Mouse (Mus musculus) midbrain, embryonic 14.5 days (tissue): ENCODE data around the gene RPS10-NUDT3. TPM values are rescaled to one million over a fixed set of nuclear protein-coding genes. Genes with fewer than 3 reads are reported as not detected.
A peak's percentile ranks its signal among the peaks of the same experiment; 100 is the strongest.

ENCODE experiments used
- ATAC-seq: fragments of 200-750 bp; cut with Nextera tagmentation; 2 replicates; pipeline ENCODE4 v1.8.0; 2017; ENCODE audit warnings: moderate number of reproducible peaks, moderate library complexity; ENCODE audit not compliant: low FRiP score, low TSS enrichment
- DNase-seq: peaks from one replicate; pipeline ENCODE4 v3.0.0-alpha.2; 2015
- H3K27ac ChIP-seq: fragments of 300-500 bp; sonication (generic); replicated peaks from 2 replicates; pipeline ENCODE4 v1.5.1; 2014; ENCODE audit warnings: mild to moderate bottlenecking, low read depth, low read length, moderate library complexity
- H3K27me3 ChIP-seq: fragments of 300-500 bp; sonication (generic); 2 replicates; pipeline ENCODE4 v1.6.1; 2014; ENCODE audit warnings: low read length, control low read depth, mixed read lengths; ENCODE audit not compliant: control insufficient read depth, insufficient read depth
- H3K36me3 ChIP-seq: fragments of 300-500 bp; sonication (generic); 2 replicates; pipeline ENCODE4 v1.6.1; 2014; ENCODE audit warnings: low read length, control low read depth; ENCODE audit not compliant: control insufficient read depth, insufficient read depth
- H3K4me1 ChIP-seq: fragments of 300-500 bp; sonication (generic); 2 replicates; pipeline ENCODE4 v1.6.1; 2014; ENCODE audit warnings: mild to moderate bottlenecking, antibody characterized with exemption, low read length, control low read depth; ENCODE audit not compliant: control insufficient read depth, insufficient read depth
- H3K4me2 ChIP-seq: fragments of 300-500 bp; sonication (generic); 2 replicates; pipeline ENCODE4 v1.6.1; 2014; ENCODE audit warnings: mild to moderate bottlenecking, low read length, moderate library complexity
- H3K4me3 ChIP-seq: fragments of 300-500 bp; sonication (generic); replicated peaks from 2 replicates; pipeline ENCODE4 v1.5.1; 2014; ENCODE audit warnings: low read depth, low read length
- H3K9ac ChIP-seq: fragments of 300-500 bp; sonication (generic); replicated peaks from 2 replicates; pipeline ENCODE4 v1.6.1; 2014; ENCODE audit warnings: mild to moderate bottlenecking, low read length, moderate library complexity
- H3K9me3 ChIP-seq: fragments of 300-500 bp; sonication (generic); 2 replicates; pipeline ENCODE4 v1.6.1; 2016; ENCODE audit warnings: low read length, control low read depth, mixed read lengths; ENCODE audit not compliant: control insufficient read depth
- WGBS: fragments of 180-500 bp; shearing (Covaris S2); extraction: QIAGEN DNeasy Blood & Tissue Kit; methylation state at CpG from one replicate; pipeline ENCODE4 v1.1.7; 2014; 5-methylcytosine and 5-hydroxymethylcytosine counted together
- polyA plus RNA-seq: library from polyadenylated mRNA; unstranded; fragments of >200 nt; fragmentation: Nextera tagmentation; extraction: Ambion mirVana; gene quantifications from 2 replicates; pipeline ENCODE4 v1.2.1, GENCODE M21; 2014

The RPS10-NUDT3 gene
- polyA plus RNA-seq, 1 experiment from 2014 or later: not detected

GRCm38 (mm10) chr17:27578487-27578886 is 56.5 kb downstream of the RPS10-NUDT3 start:
- Histone ChIP-seq H3K4me2 (no peak overlapping the region), H3K27ac (no peak overlapping the region), H3K27me3 (no peaks in the 10 kb centered on the region), H3K9me3 (no peaks in the 10 kb centered on the region), H3K4me3 (no peak overlapping the region), H3K9ac (no peak overlapping the region), H3K4me1 (no peaks in the 10 kb centered on the region), H3K36me3 (peaks cover 75% of the 10 kb centered on the region)
- 91% methylated on average over 10 of the region's 10 CpGs for WGBS
- ATAC-seq (no peak), DNase-seq (no peak)

GRCm38 (mm10) chr17:27577468-27577867 is 57.6 kb downstream of the RPS10-NUDT3 start:
- Histone ChIP-seq H3K27me3 (no peaks in the 10 kb centered on the region), H3K9ac (no peak overlapping the region), H3K4me2 (no peak overlapping the region), H3K9me3 (no peaks in the 10 kb centered on the region), H3K36me3 (peaks cover 66% of the 10 kb centered on the region), H3K4me3 (no peak overlapping the region), H3K27ac (no peak overlapping the region), H3K4me1 (no peaks in the 10 kb centered on the region)
- no peak for ATAC-seq
- no peak for DNase-seq
- WGBS: 77% methylated on average over 6 of the region's 6 CpGs

GRCm38 (mm10) chr17:27576056-27576455 is 59.0 kb downstream of the RPS10-NUDT3 start:
- H3K4me1 ChIP-seq: no peaks in the 10 kb centered on the region
- H3K27me3 ChIP-seq: no peaks in the 10 kb centered on the region
- ATAC-seq: no peak
- H3K4me2 ChIP-seq: no peak overlapping the region
- H3K9ac ChIP-seq: no peak overlapping the region
- DNase-seq: no peak
- no peak overlapping the region for H3K4me3 ChIP-seq
- H3K27ac ChIP-seq: no peak overlapping the region
- no peaks in the 10 kb centered on the region for H3K9me3 ChIP-seq
- peaks cover 53% of the 10 kb centered on the region for H3K36me3 ChIP-seq
- 93% methylated on average over 7 of the region's 7 CpGs for WGBS

DNA sequence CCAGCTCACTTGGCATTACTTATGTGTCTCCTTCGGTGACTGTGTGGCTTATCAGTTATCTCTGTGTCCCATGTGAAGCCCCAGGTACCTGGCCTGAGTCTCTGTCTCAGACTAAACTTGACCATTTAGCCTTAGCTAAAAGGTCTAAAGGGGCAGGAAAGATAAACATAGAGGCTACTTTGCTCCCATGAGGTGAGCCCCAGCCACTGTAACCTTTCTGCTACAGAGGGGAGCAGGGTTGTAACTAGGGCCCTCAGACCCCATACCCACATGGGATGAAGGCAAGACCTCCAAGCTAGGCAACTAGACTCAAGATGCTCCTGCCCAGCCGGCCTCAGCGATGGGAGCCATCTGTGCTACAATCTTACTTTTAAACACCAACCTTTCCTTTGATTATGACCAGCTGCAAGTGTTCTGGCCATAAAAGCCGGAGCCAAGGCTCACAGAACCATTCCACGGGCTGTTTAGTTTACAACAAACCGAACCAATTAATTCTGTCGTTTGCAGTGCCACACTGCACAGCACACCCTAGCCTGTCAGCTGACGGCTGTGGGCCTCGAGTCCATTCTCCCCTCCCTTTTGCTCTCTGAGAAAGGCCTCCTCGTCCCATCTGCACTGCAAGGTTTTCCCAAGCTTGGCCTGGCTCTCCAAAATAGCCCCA is 59.8 kb downstream of the RPS10-NUDT3 start:
- WGBS: 90% methylated on average over 10 of the region's 10 CpGs
- H3K27me3 ChIP-seq: no peaks in the 10 kb centered on the region
- peaks cover 45% of the 10 kb centered on the region for H3K36me3 ChIP-seq
- H3K4me1 ChIP-seq: no peaks in the 10 kb centered on the region
- no peak overlapping the region for H3K4me3 ChIP-seq
- H3K27ac ChIP-seq: no peak overlapping the region
- DNase-seq (no peak), ATAC-seq (no peak)
- no peak overlapping the region for H3K4me2 ChIP-seq
- no peak overlapping the region for H3K9ac ChIP-seq
- H3K9me3 ChIP-seq: no peaks in the 10 kb centered on the region

DNA sequence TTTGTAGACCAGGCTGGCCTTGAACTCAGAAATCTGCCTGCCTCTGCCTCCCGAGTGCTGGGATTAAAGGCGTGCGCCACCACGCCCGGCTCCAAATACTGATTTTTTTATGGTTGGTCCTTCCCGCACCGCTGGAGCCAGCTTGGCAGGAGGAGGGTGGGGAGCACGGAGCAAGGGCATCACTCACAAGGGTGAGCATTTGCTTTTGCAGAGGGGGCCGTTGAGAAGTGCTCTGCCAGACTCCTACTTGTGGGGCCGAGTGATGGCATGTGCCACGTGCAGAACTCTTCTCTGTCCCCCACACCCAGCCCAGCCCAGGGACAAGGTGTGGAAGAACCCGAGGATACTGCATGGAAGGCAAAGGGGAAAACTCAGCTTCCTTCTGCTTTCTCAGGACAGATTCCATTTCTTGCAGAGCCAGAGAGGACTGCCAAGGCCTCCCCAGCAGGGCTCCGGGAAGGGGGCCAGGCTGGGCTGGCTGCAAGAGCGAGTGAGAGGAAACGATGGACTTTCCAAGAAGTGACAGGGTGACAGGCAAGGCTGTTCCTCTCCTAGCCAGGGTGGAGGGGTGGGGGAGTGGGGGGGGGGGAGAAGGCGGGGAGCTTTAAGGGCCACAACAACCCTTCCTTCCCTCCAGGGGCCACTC is 60.4 kb downstream of the RPS10-NUDT3 start:
- Histone ChIP-seq H3K36me3 (peaks cover 39% of the 10 kb centered on the region), H3K4me1 (no peaks in the 10 kb centered on the region), H3K27me3 (no peaks in the 10 kb centered on the region), H3K4me2 (no peak overlapping the region), H3K27ac (no peak overlapping the region), H3K4me3 (no peak overlapping the region), H3K9me3 (no peaks in the 10 kb centered on the region), H3K9ac (no peak overlapping the region)
- ATAC-seq (no peak), DNase-seq (no peak)
- WGBS: 91% methylated on average over 16 of the region's 16 CpGs

DNA sequence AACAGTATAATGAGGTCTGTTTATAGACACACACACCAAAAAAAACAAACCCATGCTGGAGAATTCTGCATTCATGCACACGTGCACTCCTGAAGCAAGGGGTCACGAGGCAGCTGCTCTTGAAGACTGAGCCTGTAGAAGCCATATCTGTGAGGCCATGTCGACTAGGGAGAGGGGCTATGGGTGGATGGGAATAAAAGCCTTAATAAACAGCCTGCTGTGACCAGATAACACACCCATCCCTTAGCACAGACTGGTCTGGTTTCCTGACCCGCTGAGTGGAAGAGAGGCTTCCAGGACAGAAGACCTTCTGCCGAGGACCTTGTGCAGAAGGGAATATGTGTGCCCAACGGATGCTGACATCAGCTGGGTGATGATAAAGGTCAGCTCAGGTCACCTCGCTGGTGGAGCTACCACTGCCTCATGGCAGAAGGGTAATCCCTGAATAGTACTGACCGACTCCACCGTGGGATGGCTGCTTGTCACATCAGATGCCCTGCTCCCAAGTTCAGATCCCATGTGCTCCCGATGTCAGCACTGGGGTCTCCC is 61.2 kb downstream of the RPS10-NUDT3 start:
- no peak for DNase-seq
- no peaks in the 10 kb centered on the region for H3K27me3 ChIP-seq
- no peak overlapping the region for H3K9ac ChIP-seq
- H3K4me1 ChIP-seq: no peaks in the 10 kb centered on the region
- 91% methylated on average over 10 of the region's 10 CpGs for WGBS
- H3K36me3 ChIP-seq: peaks cover 38% of the 10 kb centered on the region
- H3K4me2 ChIP-seq: no peak overlapping the region
- no peak overlapping the region for H3K4me3 ChIP-seq
- no peak for ATAC-seq
- no peak overlapping the region for H3K27ac ChIP-seq
- H3K9me3 ChIP-seq: no peaks in the 10 kb centered on the region

DNA sequence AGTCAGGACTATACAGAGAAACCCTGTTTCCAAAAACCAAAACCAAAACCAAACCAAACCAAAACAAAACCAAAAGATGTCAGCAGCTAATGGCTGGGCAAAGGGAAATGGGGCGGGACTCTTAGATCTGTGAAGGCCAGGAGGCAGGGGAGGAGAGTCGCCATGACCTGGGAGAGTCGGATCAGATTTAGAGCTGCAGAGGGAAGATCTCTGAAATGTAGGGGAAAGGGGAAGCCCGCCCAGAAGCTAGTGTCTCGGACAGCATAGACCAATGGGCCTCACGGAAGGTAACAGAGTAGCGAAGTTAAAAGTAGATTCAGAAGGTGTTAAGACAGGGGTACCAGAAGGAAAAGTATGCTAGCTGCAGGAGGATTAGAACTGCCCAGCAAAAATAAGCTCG is 63.7 kb downstream of the RPS10-NUDT3 start:
- Histone ChIP-seq H3K9ac (no peak overlapping the region), H3K36me3 (peaks cover 23% of the 10 kb centered on the region), H3K27me3 (no peaks in the 10 kb centered on the region), H3K9me3 (no peaks in the 10 kb centered on the region), H3K4me3 (no peak overlapping the region), H3K4me2 (no peak overlapping the region), H3K4me1 (no peaks in the 10 kb centered on the region), H3K27ac (no peak overlapping the region)
- ATAC-seq (no peak), DNase-seq (no peak)
- WGBS: 78% methylated on average over 8 of the region's 8 CpGs

- WGBS: 93% methylated on average over 5 of the region's 5 CpGs
- no peaks in the 10 kb centered on the region for H3K27me3 ChIP-seq
Observed at GRCm38 (mm10) chr17:27568228-27568627, 66.8 kb downstream of the RPS10-NUDT3 start.

GRCm38 (mm10) chr17:27565942-27566267 is 69.1 kb downstream of the RPS10-NUDT3 start:
- DNase-seq (no peak), ATAC-seq (peak; percentile 41)
- no peaks in the 10 kb centered on the region for H3K27me3 ChIP-seq
- under 1% methylated on average over 13 of the region's 13 CpGs for WGBS
- peak overlapping the region; percentile 60 for H3K4me3 ChIP-seq
- H3K9ac ChIP-seq: peak overlapping the region; percentile 75
- no peaks in the 10 kb centered on the region for H3K9me3 ChIP-seq
- H3K27ac ChIP-seq: peak overlapping the region; percentile 64
- H3K36me3 ChIP-seq: 0 out of 2 replicates have a peak, but pooled peaks cover 15% of the 10 kb centered on the region
- peaks cover 8% of the 10 kb centered on the region for H3K4me1 ChIP-seq
- peak overlapping the region; percentile 94 for H3K4me2 ChIP-seq

More at GRCm38 (mm10) chr17:27568228-27568627, 66.8 kb downstream of the RPS10-NUDT3 start:
- H3K9me3 ChIP-seq: no peaks in the 10 kb centered on the region
- ATAC-seq (no peak), DNase-seq (no peak)
- 0 out of 2 replicates have a peak, but pooled peaks cover 10% of the 10 kb centered on the region for H3K36me3 ChIP-seq
- peaks cover 8% of the 10 kb centered on the region for H3K4me1 ChIP-seq
- no peak overlapping the region for H3K9ac ChIP-seq
- no peak overlapping the region for H3K4me3 ChIP-seq
- H3K27ac ChIP-seq: no peak overlapping the region
- H3K4me2 ChIP-seq: no peak overlapping the region
